Mouse (Mus musculus) MN1 (cell line): ENCODE results near the gene Tent5b.
"Not testable (repeated sequence)": the region's sequence is repeated elsewhere in the genome, so short reads cannot be mapped to it uniquely, and the experiment has no call there.

ENCODE experiments used
- DNase-seq: peaks from one replicate; pipeline ENCODE4 v3.0.0-alpha.2; 2016; ENCODE audit warnings: low spot score

The Tent5b gene

DNA sequence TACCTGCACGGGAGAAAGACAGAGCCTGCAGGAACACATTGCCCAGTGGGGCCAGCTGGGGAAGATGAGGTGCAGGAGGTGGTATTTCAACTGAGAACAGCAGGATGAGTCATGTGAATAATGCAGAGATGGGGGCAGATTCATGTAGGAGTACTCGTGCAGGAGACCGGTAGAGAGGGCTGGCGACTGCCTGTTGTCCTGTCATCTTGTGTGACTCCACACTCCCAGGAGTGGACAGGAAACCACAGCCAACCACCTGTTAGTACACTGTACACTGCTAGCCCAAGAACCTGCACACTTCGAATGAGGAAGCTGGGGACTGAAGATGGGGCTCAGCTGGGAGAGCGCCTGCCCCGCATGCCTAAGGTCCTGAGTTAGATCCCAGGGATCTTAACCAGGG lies 21.6 kb downstream of the Tent5b start:
- no peak for DNase-seq

DNA sequence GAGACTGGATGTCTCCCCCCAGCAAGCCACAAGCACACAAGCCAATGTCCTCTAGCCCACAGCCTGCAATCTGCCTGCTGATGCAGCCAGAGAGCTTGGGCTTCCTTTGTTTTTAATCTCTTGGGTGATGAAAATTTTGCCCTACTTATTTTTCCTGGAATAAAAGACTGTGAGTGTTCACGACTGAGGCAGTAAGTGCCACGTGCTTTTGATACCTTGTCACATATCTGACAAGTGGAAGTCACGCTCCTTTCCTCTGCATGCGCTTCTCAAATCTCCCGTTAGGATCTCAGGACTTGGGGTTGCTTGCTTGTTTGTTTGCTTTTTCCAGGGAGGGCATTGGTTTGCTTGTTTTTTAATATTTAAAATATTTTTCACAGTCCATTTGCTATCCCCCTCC lies 24.4 kb downstream of the Tent5b start:
- DNase-seq: no peak

DNA sequence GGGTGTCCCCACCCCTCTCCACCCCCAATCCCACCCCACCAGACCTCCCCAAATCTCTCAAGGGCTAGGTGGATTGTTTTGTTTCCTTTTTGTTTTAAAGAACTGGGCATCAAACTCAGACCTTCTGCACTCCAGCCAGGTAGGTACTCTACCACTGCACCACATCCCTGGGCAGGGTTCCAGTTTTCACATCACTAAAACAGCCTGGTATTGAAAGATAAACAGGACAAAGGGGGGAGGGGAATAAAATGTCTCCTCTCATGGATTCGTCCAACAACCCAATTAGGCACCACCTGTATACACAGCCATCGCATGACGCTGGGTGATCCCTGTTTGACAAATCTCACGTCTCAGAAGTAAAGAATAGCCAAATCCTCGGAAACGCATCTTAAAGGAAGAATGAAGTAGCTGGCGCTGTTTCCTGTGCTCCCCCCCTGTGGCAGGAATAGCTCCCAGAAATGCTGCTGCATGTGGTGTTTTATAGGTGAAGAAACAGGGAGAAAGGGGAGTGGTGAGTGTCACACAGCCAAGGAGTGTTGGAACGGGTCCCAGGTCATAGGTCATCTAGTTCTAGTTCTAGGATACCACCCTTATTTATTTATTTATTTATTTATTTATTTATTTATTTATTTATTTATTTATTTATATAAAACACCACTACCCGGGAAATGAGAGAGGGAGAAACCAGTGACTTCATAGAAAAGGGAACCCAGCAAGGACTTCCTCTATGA lies 25.0 kb downstream of the Tent5b start:
- no peak for DNase-seq

DNA sequence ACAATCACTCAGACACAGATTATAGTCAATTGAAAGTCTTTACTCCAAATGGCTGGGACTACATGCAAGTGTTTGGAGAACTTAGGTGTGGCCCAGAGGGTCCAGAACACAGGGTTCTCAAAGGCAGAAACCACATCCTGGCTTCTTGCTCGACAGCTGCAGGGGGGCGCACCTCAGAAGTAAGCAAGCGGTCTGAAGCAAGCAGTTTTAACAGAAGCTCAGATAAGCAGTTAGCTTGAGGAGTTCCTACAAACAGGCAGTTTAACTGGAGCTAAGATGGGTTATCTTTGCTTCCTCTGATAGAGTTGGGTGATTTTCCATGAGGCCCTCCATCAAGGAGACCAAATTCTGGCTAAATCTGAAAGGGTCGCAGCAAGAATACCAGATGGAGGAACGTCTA lies 26.6 kb downstream of the Tent5b start:
- DNase-seq: no peak

GRCm38 (mm10) chr4:133508990-133509389 lies 29.1 kb downstream of the Tent5b start:
- no peak for DNase-seq

GRCm38 (mm10) chr4:133511050-133511449 lies 31.1 kb downstream of the Tent5b start:
- DNase-seq: no peak

- not testable (repeated sequence) for DNase-seq
Measured at GRCm38 (mm10) chr4:133512511-133512910, 32.6 kb downstream of the Tent5b start.

DNA sequence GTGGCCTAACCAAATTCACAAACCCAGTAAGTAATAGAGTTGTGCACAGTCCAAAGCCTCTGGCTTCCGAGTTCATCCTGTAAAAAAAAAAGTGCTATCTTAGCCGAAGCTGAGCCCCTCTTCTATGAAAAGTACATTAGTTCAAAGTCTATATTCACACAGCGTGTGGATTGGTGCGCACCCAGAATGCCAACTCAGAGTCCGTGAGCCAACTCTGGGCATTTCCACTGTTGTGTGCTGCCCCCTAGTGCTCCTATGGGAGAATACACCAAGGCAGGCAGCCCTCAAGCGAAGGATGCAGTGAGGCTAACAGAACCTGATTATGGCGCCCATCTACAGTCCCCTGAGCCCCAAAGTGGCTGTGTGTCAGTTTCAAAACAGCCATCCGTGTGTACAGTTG lies 33.0 kb downstream of the Tent5b start:
- DNase-seq: peak; percentile 77

DNA sequence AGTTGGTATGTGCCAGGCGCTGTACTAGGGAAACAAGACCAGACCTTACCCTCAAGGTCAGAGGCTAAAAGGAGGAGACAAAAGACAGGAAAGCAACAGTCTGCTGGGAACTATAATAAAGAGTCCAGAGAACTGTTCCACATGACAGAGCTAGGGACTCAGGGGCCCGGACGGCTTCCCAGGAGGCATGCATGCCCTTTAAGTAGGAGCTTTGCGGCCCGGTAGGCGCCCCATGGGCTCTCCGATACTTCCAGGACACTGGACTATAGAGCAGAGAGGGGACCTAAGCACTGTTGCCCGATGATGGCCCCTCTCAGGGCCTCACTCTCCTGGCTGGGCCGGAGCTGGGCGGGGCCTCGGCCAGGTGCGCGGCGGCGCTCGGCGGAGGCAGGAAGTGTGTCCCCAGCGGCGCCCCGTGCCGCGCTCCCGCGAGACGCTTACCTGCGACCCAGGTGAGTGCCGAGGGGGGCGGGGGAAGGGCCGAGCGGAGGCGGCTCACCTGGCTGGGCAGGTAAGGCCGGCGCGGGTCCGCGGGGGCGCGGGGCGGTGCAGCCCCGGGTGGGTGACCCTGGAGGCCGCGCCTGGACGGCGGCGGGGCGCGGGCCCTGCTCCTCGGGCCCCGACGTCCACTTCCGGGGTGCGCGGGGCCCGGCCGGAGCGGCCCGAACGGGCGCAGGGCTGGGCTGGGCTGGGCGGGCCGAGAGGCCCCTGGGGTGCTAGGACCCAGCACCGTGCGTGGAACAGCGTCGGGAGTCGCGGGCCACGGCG lies 38.9 kb downstream of the Tent5b start, which contains the start of gene Kdf1:
Gene Kdf1, plus strand, starts transcription at position 363 of the 768 bp plus-strand sequence.
- no peak for DNase-seq

- no peak for DNase-seq
Measured at GRCm38 (mm10) chr4:133519369-133519665, 39.4 kb downstream of the Tent5b start.

DNA sequence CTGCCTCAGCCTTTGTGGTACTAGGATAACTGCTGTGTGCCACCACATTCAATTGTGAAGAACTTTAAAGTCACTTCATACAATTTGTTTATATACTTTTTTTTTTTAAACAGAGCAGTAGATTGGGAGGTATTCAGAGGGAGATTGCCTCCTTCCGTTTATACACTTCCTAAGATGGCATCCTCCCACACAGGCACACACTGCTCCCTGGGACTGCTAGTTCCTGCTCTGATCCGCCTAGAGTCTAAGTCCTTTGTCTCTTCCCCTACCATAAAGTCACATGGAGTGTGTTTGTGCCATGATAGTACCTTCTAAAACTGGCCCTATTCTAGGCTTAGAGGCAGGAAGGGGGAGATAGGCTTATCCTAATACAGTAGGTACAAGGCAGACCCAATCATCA lies 41.6 kb downstream of the Tent5b start:
- no peak for DNase-seq

- no peak for DNase-seq
Measured at GRCm38 (mm10) chr4:133527788-133528187, 47.9 kb downstream of the Tent5b start.

- DNase-seq: no peak
Measured at GRCm38 (mm10) chr4:133532777-133533176, 52.8 kb downstream of the Tent5b start.

DNA sequence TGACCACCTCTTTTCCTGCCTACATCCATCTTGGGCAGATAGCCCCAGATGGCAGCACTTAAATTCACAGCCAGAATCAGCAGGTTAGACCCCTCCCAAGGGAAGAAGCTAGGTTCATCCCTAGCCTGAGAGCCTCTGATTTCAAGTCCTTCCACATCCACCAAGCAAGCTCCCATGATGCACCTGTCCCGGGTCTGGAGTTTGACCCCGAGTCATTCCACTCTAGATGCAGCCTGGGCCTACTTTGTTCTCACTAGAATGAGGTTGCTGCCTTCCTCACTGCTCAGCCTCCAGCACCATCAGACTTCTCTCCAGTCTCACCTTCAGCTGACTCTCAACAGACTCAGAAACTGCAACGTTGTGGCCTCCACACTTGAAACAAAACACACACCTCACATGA lies 56.1 kb downstream of the Tent5b start:
- no peak for DNase-seq

DNA sequence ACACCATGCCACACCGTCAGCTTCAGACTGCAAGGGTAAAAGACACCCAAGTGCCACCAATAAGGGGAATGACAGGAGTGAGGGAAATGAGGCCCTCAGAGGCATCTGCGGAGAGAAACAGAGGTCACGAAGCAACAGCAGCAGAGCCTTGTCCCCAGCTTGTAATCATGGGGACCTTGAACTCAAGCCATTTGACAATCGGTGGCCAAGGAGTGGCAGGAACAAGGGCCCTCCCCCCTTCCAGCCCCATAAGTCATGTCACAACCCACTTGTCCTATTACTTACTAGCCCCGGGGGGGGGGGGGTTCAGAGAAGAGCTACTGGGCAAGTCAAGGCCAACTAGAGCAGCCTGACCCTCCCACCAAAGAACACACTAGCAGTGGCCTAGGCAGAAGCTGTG lies 56.7 kb downstream of the Tent5b start:
- no peak for DNase-seq
